11 mouse cellular contexts compared by ENCODE assay signal in genomic region chr10:67512211-67512610, GRCm38 (mm10). TPM values are rescaled to one million over a fixed set of nuclear protein-coding genes. Genes with fewer than 3 reads are reported as not detected.
DNase-seq lines count a peak whose midpoint lies in the region; ATAC-seq lines count a peak whose summit lies in the region.
"Had no signal": no experiment of that assay in that cellular context is flagged by ENCODE, and none has a peak within 500 bp of the region (broad histone marks: within the 10 kb centered on the region; RNA-seq: fewer than 3 reads in every experiment).

No protein-coding gene starts in this region.

- no peak overlapping the region for H3K4me3 ChIP-seq in neural tube, embryonic 15.5 days (replicated peaks)
- H3K4me3 ChIP-seq: hindbrain, embryonic 10.5 days; midbrain, embryonic 12.5 days had no signal

- H3K4me2 ChIP-seq in neural tube, embryonic 15.5 days: no peak overlapping the region
- H3K4me2 ChIP-seq: midbrain, embryonic 12.5 days had no signal

- no peaks in the 10 kb centered on the region for H3K4me1 ChIP-seq in neural tube, embryonic 15.5 days
- H3K4me1 ChIP-seq: midbrain, embryonic 12.5 days had no signal

- ATAC-seq in neural tube, embryonic 15.5 days (ENCODE audit: low FRiP score): no peak

- H3K27me3 ChIP-seq in neural tube, embryonic 15.5 days (replicated peaks): no peaks in the 10 kb centered on the region
- H3K27me3 ChIP-seq: midbrain, embryonic 12.5 days had no signal

- 71% methylated on average over 8 of the region's 8 CpGs for WGBS in neural tube, embryonic 15.5 days

- DNase-seq in right cerebral cortex, adult 18-20 months: peak; percentile 71
- DNase-seq in right cerebral cortex, postnatal 4 days: no peak
- peak; percentile 64 for DNase-seq in brain, adult 2 months (ENCODE audit: low read depth, low spot score)
- DNase-seq in layer of hippocampus, postnatal 36 days: peak; percentile 11 to 24
- DNase-seq in right cerebral cortex, postnatal 25 days: peak; percentile 63
- no peak for DNase-seq in adrenal gland, postnatal 36 days
- DNase-seq: kidney, adult 8-10 months; lung, postnatal 10 days had no signal

- H3K27ac ChIP-seq in neural tube, embryonic 15.5 days (replicated peaks): no peak overlapping the region
- H3K27ac ChIP-seq: hindbrain, embryonic 10.5 days; midbrain, embryonic 12.5 days had no signal

- no peaks in the 10 kb centered on the region for H3K9me3 ChIP-seq in neural tube, embryonic 15.5 days (replicated peaks)
- H3K9me3 ChIP-seq: hindbrain, embryonic 10.5 days; midbrain, embryonic 12.5 days had no signal

- H3K36me3 ChIP-seq in neural tube, embryonic 15.5 days: no peaks in the 10 kb centered on the region
- H3K36me3 ChIP-seq: hindbrain, embryonic 10.5 days; midbrain, embryonic 12.5 days had no signal

- no peak overlapping the region for H3K9ac ChIP-seq in neural tube, embryonic 15.5 days (replicated peaks)
- H3K9ac ChIP-seq: midbrain, embryonic 12.5 days had no signal

RNA-seq across cellular contexts. Expression of gene Egr2, which starts 23.1 kb away (rescaled TPM):
- total RNA-seq in layer of hippocampus, postnatal 36 days (2021): 1 to 10 TPM; 1.8 to 4.0 TPM
- 1 to 10 TPM in 1 of 2 experiments, under 1 TPM in 1; 0.63 to 1.6 TPM for total RNA-seq in adrenal gland, postnatal 36 days (2021)
- polyA plus RNA-seq in neural tube, embryonic 15.5 days (2015; fragmentation: Nextera tagmentation; extraction: Ambion mirVana): 1.1 and 1.4 TPM in 2 replicates

RNA-seq across cellular contexts. Expression of gene Ado, which starts 36.5 kb away (rescaled TPM):
- 10 to 100 TPM; 34.6 to 37.6 TPM for total RNA-seq in layer of hippocampus, postnatal 36 days (2021)
- 10 to 100 TPM; 28.0 to 31.0 TPM for total RNA-seq in adrenal gland, postnatal 36 days (2021)
- polyA plus RNA-seq in neural tube, embryonic 15.5 days (2015; fragmentation: Nextera tagmentation; extraction: Ambion mirVana): 83.1 and 88.3 TPM in 2 replicates

Comparison
In these comparisons a context has a peak if more than half of its experiments do, and no peak if none do; other contexts are left out.
1. DNase-seq: peak in right cerebral cortex, adult 18-20 months (single experiment), brain, adult 2 months (single experiment), layer of hippocampus, postnatal 36 days (2 of 2) and right cerebral cortex, postnatal 25 days (single experiment); none in right cerebral cortex, postnatal 4 days (single experiment) and adrenal gland, postnatal 36 days (0 of 2).